Mouse (Mus musculus): Measurements from ENCODE around the gene Ccdc61.

The Ccdc61 gene

GRCm38 (mm10) chr7:18910241-18910831, at the start of gene Ccdc61:
TSS of gene Ccdc61 (minus strand) at chr7:18910415.
- DNase-seq (ENCODE audit: low spot score in 2 of 2): peak; percentile 96 to 98

GRCm38 (mm10) chr7:18959446-18959845, 49.2 kb upstream of the Ccdc61 start:
- DNase-seq (ENCODE audit: low spot score in 2 of 2): no peak

GRCm38 (mm10) chr7:18958384-18958766, 48.2 kb upstream of the Ccdc61 start:
- DNase-seq (ENCODE audit: low spot score in 2 of 2): no peak

GRCm38 (mm10) chr7:18957569-18958383, 47.6 kb upstream of the Ccdc61 start:
- no peak for DNase-seq (ENCODE audit: low spot score in 2 of 2)

- DNase-seq (ENCODE audit: low spot score in 2 of 2): peak in 1 of 2 experiments; percentile 40
Observed at GRCm38 (mm10) chr7:18951397-18951796, 41.2 kb upstream of the Ccdc61 start.

DNA sequence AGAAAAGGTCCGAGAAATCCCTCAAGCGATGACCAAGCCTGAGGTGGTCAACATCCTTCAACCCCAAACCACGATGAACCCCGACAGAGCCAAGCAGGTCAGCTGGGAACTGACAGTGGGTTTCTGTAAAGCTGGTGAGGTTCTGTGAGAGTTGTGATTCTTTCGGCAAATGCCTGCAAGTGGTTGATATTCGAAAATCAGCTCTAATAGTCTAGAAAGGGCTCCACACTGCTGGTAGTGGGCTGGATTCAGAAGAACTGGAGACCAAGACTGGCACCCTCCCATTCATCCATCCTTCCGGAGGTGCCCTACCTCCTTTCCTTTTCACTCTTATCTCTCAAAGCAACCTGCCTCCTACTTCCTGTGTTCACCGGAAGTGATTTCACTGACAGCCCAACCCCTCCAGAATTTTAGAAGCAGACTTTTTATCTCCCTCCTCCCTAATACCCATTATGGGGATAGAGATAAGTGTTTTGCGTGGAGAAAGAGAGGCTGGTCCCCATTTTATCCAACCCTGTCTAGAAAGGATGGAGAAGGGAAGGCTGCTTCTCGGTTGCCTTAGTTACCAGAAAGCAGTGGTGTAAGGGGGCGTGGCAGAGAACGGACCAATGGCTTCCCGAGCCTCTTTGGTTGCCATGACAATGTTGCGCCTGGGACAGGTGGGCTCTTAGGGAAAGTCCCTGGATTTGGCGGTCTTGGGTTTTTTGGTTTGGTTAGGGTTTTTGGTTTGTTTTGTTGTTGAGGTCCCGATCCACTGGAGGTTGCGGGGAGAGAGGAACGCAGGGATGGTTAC, 40.5 kb upstream of the Ccdc61 start:
- DNase-seq (ENCODE audit: low spot score in 2 of 2): no peak

DNA sequence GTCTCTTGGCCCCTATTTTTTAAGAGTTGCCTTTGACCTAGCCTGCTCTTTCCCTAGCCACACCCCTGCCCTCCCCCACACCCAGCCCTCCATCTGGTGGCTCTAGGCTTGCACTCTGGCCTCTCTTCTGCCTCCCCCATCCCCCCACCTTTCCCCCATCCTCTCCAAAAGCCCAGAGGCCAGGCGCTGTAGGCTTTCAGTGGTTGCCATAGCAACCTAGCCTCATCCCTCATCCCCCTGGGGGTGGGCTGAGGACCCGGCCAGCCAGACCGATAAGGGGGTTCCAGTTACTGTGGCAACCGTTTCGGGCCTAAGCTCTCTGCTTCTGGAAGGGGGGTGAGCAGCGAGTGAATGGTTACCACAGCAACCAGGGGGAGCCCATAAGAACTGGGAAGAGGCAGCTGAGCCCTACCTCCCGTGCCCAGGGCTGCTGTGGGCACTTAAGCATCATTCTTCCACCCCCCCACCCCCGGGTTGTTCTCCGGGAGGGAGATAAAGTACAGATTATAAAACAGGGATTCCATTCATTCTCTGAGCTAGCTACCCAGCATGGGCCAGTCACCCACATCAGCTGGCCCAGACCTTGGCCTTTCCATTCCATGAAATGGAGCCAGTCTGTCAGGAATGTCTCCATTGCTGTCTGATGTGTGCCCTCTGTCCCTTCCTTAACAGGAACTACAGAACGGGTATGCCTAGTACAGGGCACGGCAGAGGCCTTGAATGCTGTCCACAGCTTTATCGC, 39.7 kb upstream of the Ccdc61 start:
- DNase-seq (ENCODE audit: low spot score in 2 of 2): no peak

- DNase-seq (ENCODE audit: low spot score in 2 of 2): no peak
Observed at GRCm38 (mm10) chr7:18948151-18948550, 37.9 kb upstream of the Ccdc61 start.

- DNase-seq (ENCODE audit: low spot score in 2 of 2): no peak
Observed at GRCm38 (mm10) chr7:18942815-18943214, 32.6 kb upstream of the Ccdc61 start.

GRCm38 (mm10) chr7:18942376-18942775, 32.2 kb upstream of the Ccdc61 start:
- no peak for DNase-seq (ENCODE audit: low spot score in 2 of 2)

- DNase-seq (ENCODE audit: low spot score in 2 of 2): no peak
Observed at GRCm38 (mm10) chr7:18927759-18928158, 17.5 kb upstream of the Ccdc61 start.

- DNase-seq (ENCODE audit: low spot score in 2 of 2): no peak
Observed at GRCm38 (mm10) chr7:18926911-18927310, 16.7 kb upstream of the Ccdc61 start.

- DNase-seq (ENCODE audit: low spot score in 2 of 2): no peak
Observed at GRCm38 (mm10) chr7:18926041-18926790, 16.0 kb upstream of the Ccdc61 start.

DNA sequence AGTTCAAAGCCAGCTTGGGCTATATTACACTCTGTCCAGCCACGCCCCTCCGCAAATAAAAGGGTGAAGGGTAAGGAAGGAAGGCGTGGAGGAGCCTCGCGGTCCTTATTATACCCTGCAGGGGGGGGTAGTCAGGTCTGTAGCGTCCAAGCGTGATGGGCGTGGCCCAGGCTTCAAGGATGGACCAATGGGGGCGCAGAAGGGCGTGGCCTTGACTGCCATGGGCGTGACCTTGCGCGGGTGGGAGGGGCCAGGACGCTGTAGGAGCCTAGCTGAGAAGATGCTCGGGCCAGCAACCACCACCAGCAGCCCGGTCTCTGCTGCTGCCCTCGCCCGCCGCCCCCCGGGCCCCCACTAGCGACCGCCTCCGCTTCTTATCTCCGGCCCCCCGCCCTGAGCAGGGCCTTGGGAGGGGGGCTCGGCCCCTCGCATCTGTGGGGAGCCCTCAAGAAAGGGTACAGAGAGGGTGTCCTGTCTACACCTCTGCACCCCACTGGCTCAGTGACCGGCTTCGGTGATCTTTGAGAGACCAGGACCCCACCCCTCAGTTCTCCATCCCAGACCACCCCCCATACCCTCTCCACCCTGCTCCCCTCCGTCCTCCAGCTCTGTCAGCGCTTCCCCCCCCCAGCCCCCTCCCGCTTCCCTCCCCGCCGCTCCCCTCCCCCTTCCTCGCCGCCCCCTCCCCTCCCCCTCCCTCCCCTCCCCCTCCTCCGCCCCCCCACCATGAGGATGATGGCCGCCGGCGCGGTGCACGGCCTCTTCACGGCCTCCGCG, 15.1 kb upstream of the Ccdc61 start, which contains the start of gene Nova2:
TSS of gene Nova2 (plus strand) at position 727 of the 777 bp plus-strand sequence.
- DNase-seq (ENCODE audit: low spot score in 2 of 2): peak; percentile 31 to 37

- no peak for DNase-seq (ENCODE audit: low spot score in 2 of 2)
Observed at GRCm38 (mm10) chr7:18924321-18924720, 14.1 kb upstream of the Ccdc61 start.

GRCm38 (mm10) chr7:18923711-18924191, 13.5 kb upstream of the Ccdc61 start:
- no peak for DNase-seq (ENCODE audit: low spot score in 2 of 2)

DNA sequence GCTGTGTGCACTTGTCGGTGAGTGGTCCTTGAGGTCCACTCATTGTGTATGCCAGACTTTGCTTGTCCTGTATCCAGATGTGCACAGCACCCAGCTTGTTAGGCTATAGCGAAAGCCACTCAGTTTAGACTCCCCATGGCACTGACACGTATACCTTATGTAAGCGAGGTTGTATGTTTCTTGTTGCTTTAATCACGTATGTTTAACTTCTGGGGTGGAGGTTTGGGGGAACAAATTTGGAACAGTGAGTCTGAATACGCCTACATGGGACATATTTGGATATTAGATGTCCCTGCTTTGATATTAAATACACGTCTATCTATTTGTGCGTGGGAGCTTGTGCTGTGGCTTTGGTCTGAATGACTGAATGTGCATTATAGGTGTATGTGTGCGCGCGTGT, 13.1 kb upstream of the Ccdc61 start:
- no peak for DNase-seq (ENCODE audit: low spot score in 2 of 2)

DNA sequence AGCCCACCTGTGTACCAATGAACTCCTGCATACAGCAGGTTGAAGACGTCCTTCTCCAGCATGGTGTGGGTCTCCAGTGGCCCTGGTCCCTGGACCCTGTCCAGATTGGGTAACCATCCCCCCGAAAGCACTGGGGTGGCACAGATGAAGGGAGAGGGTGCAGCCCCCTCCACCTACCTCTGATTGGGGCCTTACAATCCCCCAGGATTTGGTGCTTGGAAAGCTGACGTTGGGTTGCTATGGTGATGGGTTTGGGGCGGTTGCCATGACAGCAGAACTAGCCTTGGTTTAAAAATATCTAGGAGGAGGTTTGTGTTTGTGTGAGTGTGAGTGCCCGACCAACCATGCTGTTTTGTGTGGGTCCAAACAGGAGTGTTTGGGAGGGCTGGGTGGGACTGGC, 12.6 kb upstream of the Ccdc61 start:
- DNase-seq (ENCODE audit: low spot score in 2 of 2): no peak

GRCm38 (mm10) chr7:18921069-18921468, 10.9 kb upstream of the Ccdc61 start:
- peak in 1 of 2 experiments; percentile 18 for DNase-seq (ENCODE audit: low spot score in 2 of 2)

- no peak for DNase-seq (ENCODE audit: low spot score in 2 of 2)
Observed at GRCm38 (mm10) chr7:18917931-18918330, 7.7 kb upstream of the Ccdc61 start.
